Mouse (Mus musculus): Measurements from ENCODE around the gene Nsg1.

Nsg1 gene

GRCm38 (mm10) chr5:38137163-38137562 is 22.5 kb downstream of the Nsg1 start:
- DNase-seq, result no peak

DNA sequence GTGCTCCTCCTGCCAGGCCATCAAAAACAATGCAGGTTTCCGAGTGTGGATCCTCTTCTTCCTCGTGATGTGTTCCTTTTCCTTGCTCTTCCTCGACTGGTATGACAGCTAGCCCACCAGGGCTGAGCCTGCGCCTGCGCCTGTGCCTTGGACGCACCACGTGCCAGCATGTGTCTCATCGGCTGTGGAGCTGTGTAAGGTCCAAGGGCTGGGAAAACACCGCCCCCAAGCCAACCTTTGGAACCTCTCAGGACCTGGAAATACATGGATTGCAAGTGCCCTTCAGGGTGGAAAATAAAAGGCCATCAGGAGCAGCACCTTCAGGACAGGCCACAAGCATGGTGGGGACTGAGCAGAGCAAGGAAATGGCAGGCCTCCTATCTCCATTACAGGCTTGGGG is 23.5 kb downstream of the Nsg1 start:
- no peak for DNase-seq

GRCm38 (mm10) chr5:38129339-38129738 is 30.4 kb downstream of the Nsg1 start:
- DNase-seq, result no peak

- no peak for DNase-seq
Measured at GRCm38 (mm10) chr5:38126519-38127306, 33.0 kb downstream of the Nsg1 start.

GRCm38 (mm10) chr5:38121699-38122098 is 38.0 kb downstream of the Nsg1 start:
- no peak for DNase-seq

DNA sequence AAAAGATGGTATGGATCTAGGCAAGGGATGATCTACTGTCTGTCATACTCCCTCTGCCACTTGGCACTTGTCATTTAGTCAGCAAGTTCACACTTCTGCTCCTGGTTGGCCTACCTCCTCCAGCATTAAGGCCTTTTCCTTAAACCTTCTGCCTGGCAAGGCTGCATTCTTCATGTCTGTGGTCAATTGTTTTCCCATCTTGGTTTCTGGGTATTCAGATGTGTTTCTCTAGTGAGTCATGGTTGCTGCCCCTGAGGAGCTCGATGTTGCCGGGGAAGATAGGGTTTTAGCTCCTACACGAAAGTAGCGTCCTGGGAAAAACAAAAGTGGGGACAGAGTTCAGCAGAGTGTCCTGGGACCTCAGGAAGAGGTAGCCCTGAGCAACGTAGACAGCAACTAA is 40.4 kb downstream of the Nsg1 start:
- DNase-seq, result no peak

GRCm38 (mm10) chr5:38117056-38117455 is 42.7 kb downstream of the Nsg1 start:
- DNase-seq, result no peak

DNA sequence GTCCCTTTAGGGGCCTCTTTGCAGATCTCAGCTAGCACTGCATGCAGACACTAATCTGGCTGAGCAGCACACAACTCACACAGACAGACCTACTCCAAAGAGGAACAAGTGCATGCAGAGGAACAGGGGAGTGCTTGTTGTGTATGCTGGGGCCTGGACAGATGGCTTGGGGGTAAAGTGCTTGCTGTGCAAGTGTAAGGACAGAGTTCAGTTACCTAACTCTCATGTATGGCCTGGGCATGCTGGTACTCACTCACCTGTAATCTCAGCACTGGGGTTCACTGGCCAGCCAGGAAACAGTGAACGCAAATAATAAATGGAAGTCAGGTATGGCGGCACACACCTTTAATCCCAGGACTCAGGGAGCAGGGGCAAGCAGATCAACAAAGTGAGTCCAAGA is 45.2 kb downstream of the Nsg1 start:
- DNase-seq, result no peak

GRCm38 (mm10) chr5:38106807-38107206 is 52.9 kb downstream of the Nsg1 start:
- DNase-seq, result no peak

DNA sequence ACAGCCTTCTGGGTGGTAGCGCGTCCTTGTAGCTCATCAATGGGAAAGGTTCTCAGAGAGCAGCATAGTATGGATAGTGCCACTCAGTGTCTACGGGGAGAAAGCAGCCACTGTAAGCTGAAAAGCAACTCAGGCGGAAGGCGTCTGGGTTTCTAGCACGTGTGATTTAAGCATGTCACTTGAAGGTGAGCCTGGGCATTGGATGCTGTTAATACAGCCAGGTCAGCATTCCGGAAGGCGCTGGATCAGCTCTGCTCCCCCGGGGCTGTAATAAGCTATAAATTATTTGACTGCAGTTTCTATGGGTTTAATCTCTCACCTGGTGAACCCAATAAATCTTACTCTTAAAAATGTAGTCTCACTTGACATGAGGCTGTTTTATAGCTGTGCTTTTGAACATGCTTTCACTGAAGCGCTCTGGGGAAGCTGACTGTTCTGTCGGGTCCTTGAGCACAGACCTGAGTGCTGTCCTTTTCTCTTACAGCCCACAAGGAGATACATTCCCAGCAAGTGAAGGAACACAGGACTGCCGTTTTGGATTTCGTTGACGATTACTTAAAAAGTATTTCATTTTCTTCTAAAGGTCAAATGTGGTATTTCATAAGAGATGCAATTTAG is 53.5 kb downstream of the Nsg1 start:
- DNase-seq, result no peak

DNA sequence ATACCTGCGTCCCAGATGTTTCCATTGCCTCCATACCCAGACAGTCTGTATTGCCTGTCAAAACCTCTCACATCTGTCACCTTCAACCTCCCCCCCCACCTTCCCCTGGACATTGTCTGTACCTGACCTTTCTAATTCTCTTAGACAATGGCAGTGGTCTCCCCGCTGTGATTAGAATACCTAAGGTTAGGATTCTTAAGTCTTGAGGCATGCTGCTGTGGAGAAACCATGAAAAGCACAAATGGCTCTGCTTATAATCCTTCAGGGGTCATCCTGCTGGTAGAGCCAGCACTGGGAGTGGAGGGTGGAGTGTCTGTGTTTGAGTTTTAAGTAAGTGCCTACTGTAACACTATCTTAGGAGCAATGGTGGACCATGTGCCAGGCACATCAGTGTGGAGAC is 56.8 kb downstream of the Nsg1 start:
- no peak for DNase-seq

GRCm38 (mm10) chr5:38099139-38099676 is 60.5 kb downstream of the Nsg1 start:
- no peak for DNase-seq

GRCm38 (mm10) chr5:38097501-38098093 is 62.1 kb downstream of the Nsg1 start:
- DNase-seq, result peak in 1 of 2 experiments; percentile 33

GRCm38 (mm10) chr5:38094331-38094730 is 65.4 kb downstream of the Nsg1 start:
- DNase-seq, result no peak

DNA sequence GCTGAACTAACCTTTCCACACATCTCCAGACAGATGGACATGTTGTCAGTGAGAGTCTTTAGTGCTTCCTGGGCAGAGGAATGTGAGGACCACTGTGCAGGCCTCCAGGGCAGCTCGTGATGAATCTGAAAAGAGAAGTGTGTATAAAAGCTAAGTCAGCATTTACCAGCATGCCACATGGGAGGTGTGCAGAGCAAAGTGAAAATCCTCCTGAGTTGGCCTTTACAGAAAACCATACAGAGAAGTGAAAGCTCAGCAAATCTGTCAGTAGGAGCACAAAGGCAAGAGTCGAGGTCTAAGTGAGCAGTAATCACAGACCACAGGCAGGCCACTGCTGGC is 67.8 kb downstream of the Nsg1 start:
- no peak for DNase-seq

DNA sequence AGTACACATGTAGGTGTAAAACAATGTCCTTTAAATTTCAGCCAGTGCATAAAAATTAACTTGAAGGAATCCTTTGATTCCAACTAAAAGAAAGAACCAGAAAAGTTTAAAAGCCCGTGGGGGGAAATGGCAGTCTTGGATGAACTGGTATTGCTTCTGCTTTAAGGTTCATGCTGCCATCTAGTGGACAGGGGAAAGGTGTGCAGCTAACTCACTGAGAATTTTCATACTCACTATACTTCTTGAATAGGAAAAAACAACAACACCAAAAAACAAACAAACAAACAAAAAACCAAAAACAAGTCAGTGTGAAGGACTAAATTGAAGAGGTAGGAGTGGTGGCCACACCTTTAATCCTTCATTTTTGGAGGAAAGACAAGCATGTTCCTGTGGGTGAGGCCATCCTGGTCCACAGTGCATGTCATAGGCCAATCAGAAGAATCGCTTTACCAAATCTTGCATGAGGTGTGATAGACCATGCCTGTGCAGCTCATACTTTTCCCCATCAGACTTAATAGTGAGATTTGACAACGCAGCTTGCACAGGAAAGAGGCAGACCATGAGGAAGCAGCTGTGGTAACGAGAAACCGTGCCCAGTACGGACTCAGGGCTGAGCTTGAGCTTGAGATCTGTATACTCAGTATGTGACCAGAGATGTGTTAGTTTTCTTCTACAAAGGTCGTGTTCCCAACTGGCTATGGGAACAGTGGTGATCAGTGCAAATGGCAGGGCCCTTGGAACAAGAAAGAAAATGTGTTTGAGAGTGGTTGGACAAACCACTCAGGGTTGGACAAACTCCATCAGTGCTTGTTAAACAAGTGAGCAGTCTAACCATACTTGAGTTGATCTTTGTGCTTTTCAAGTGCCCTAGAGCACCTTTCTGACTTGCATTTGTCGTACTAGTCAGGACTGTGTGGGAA is 68.4 kb downstream of the Nsg1 start:
- peak in 1 of 2 experiments; percentile 29 for DNase-seq

GRCm38 (mm10) chr5:38090581-38090980 is 69.1 kb downstream of the Nsg1 start:
- no peak for DNase-seq

GRCm38 (mm10) chr5:38090111-38090510 is 69.6 kb downstream of the Nsg1 start:
- no peak for DNase-seq
